Mouse (Mus musculus) embryo, embryonic 9.5 days (tissue): ENCODE measurements at regions not wholly inside any gene's neighbourhood (a gene's known extent, or its start where the extent isn't known, plus 50 kb on each side); places are given as distances from the start of the nearest gene placed in this dataset.

Source experiments
- DNase-seq: peaks from one replicate; pipeline ENCODE4 v3.0.0-alpha.2; 2017; ENCODE audit errors: extremely low spot score

- no peak for DNase-seq
Measured at GRCm38 (mm10) chr3:56590071-56590470, 406.6 kb upstream of the Nbea start.

DNA sequence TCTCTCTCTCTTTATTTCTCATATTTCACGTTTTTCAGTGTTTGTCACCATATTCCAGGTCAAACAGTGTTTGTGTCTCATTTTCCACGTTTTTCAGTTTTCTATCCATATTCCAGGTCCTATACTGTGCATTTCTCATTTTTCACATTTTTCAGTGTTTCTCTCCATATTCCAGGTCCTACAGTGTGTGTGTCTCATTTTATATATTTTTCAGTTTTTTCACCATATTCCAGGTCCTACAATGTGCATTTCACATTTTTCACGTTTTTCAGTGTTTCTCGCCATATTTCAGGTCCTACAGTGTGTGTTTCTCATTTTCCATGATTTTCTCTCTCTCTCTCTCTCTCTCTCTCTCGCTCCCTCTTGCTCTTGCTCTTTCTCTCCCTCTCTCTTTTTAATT lies 391.9 kb upstream of the Nbea start:
- no peak for DNase-seq

DNA sequence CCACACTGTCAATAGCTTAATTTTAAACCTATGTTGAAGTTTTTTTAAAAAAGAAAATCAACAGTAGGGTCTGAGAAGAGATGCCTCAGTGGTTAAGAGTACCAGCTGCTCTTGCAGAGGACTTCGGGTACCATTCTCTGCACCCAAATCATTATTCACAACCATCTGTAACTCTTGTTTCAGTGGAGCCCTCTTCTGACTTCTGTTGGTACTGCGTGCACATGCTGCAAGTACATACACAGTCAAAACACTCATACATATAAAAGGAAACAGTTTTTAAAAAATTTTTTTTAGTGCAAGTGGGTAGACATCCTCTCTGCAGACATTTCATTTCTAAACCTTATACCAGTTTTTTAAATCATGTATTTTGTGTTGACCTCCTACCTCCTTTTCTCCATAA lies 352.7 kb upstream of the Nbea start:
- DNase-seq, result no peak

DNA sequence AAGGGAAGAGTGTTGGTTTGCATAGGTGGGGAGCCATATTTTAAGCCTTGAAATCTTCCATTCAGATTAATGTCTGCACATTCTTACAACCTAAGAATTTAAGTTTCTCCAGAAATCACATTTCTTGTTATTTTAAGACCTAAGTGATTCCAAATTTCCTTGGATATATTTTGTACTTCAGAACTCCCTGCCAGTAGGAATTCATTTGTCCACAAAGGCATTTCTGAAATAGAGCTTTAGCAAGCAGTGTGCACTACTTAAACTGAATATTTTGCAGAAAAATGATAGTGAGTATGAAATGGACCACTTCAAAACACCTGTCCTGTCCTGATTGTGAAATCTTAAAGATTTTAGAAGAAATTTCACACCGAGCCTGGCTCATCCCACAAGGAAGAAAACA lies 320.9 kb upstream of the Nbea start:
- DNase-seq, result no peak

GRCm38 (mm10) chr3:56499301-56499700 lies 315.8 kb upstream of the Nbea start:
- no peak for DNase-seq

DNA sequence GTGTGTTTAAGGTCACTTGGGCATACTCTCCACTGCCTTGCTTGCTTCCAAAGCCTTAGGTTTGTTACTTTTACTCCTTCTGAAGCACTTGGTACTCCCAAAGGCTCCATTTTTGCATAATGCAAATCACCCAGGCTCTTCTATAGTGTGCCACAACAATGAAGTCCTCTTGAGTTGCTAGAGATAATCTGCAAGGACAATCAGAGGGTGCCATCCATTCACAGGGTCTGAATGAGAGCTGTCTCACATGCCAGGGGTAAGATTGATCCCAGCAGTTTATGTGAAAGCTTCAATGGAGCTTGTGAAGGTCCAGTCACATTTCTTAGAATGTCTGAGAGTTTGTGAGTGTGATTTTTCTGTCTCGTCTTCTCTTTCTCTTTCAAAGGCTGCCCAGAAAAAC lies 310.4 kb upstream of the Nbea start:
- no peak for DNase-seq

GRCm38 (mm10) chr3:56489154-56489553 lies 305.7 kb upstream of the Nbea start:
- DNase-seq, result no peak

DNA sequence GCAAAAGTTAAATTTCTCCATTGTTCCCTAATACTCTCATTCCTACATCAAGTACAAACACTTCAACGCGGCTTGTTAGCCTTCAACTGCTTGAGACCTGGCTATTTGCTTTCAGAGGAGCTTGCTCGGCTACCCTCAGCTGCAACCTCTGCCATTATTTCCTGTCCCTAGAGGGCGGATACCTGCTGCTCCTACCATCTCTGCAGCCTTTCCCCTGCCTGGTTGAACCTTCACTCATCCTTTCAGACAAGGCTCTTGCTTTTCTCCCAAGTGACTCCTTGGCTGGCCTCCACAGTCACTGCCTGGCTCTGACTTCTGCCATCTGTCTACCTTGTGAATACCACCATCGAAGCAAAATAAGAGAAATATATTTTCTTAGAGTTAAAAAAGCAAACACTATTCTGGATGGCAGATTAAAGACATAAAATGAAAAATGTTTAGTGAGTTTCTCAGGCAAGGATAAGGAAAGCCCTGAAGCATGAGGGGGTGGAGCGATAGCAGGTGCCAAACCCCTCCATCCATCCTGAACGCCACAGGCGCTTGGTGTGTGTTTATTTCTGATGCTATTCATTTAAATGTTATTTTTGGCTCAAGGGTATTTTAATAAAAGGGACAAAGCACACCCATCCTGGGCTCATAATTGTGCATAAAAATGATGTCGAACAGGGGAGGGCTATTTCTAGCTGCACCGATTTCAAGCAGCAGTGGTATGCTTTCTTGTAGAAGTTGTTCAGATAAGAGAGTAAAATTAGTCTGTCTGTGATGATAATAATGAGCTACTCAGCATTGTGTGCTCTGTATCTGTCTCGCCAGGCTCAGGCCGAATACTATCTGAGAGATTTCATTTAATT lies 302.3 kb upstream of the Nbea start:
- no peak for DNase-seq

GRCm38 (mm10) chr3:56484096-56484495 lies 300.6 kb upstream of the Nbea start:
- DNase-seq, result no peak

DNA sequence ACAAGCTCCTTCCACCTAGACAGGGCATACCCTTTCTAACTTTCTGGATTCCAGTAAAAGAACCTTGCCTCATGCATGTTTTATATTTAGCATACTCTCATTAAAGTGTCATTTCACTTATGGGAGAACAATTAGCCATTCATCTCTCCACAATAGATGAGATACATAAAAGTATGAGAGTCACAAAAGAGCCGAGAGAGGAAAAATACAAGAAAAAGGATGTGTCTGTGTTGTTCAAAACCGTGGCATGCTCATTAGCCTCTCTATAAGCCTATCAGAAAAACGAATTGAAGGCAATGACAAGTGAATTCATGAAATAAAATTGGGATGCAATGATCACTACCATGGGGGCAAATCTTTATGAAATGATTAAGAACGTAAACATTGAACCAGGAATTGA lies 299.9 kb upstream of the Nbea start:
- DNase-seq, result no peak

DNA sequence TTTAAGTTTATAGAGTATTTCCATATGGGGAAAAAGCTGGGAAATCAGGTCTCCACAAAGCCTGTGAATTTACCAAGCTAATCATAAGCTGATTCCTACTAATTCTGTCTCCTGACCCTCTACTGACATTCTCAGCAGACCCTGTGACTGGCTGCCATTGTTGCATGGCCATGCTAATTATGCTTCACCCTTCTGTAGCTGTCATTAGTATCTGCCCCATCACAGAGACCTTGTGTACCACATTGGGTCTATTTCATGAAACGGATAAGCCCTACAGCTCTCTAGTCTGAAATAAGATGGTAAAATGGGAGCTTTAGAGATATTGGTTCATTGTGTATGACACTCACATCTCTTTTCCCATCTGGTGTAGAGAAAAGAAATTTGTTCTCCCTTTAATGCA lies 296.0 kb upstream of the Nbea start:
- no peak for DNase-seq

DNA sequence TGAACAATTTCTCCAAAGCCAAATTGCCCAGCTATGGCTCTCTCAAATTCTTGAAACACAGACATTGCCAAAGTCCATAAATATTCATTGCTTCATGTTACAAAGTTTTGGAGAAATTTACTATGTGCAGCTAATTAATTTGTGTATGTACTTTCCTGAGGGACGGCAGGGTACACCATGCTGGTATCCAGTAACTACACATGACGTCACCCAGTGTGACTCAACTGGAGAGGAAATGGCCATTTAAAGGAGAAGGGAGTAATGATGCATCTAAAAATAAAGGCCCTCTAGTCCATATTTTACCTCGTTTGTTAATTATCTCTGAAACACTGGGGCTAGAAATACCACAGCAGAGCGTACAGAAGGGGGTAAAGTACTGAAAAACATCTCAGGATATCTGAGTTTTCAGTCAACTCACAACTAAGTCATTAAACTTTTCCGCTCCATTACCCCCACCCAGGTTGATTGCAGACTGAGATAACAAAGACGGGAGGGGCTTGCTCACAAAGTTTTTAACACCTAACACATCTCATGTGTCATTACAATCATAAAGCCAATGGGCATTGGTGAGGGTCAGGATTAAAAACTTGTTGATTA lies 295.1 kb upstream of the Nbea start:
- no peak for DNase-seq

- no peak for DNase-seq
Measured at GRCm38 (mm10) chr3:56475529-56476527, 292.3 kb upstream of the Nbea start.

DNA sequence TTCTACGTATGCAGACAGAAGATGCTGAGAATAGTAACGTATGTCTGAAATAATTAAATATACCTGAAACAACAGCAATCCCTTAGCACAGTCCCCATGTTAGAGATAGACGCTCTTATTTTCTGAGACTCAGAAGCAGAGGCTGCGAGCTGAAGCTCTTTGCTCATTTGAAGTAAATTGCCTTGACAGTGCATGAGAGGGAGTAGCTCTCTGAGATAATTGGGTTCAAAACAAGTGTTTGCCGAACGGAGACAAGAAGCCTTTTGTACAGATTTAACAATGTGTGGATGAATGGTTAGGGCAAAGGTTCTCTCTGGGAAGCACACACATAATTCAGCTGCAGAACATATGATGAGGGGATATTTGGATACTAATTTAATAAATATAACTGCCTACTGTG lies 289.1 kb upstream of the Nbea start:
- no peak for DNase-seq

DNA sequence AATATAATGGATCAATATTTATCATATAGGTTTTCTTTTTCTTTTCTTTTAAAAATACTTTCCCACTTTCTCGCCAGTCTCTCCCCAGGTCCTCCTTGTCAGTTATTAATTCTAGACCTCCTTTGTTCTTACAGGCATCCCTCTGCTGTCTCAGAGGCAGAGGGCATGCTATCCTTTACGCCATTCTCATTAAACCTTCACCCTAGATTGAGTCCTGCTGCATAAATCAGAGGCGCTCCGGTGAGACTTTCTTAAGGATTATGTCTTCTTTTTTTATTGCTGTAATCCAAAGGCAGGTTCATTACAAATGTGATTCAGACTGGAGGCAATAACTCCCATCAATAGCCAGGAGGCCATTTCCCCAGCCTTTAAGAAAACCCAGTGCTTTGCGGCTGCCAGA lies 288.3 kb upstream of the Nbea start:
- no peak for DNase-seq

GRCm38 (mm10) chr3:56471185-56471584 lies 287.7 kb upstream of the Nbea start:
- DNase-seq, result no peak

- no peak for DNase-seq
Measured at GRCm38 (mm10) chr3:56457625-56458024, 274.1 kb upstream of the Nbea start.

DNA sequence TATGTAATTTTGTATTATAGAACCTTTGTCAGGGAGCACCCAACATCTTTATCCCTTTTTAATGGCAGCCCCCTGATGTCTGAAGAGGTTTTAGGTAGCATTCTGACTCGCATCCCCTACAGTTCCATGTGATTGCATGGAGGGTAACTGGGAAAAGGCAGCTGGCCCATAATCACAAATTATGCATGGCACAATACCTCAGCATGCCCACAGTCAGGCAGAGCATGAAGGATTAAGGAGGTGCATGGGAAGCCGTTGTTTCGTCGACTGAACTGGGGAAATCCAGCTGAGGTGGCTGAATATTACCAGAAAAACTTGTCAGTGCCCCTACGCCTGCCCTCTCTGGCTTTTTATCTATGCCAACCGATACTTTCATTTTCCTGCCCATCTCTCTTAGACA lies 272.8 kb upstream of the Nbea start:
- no peak for DNase-seq

DNA sequence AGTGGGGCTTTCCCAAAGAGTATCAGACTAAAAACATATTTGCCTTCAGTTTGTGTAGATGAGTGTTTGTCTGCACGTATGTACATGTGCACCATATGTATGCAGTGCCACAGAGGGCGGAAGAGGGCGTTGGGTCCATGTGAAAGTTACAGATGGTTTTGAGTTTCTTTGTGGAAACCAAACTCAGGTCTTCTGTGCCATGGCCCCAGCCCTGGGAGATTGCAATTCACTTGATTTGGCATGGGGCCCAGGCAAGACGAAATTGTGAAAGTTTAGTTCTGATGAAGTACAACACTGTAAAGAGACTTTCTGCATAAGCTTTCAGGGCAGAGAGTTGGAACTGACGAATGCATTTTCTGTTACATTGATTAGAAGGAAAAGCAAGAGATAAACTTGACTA lies 255.4 kb upstream of the Nbea start:
- DNase-seq, result no peak

DNA sequence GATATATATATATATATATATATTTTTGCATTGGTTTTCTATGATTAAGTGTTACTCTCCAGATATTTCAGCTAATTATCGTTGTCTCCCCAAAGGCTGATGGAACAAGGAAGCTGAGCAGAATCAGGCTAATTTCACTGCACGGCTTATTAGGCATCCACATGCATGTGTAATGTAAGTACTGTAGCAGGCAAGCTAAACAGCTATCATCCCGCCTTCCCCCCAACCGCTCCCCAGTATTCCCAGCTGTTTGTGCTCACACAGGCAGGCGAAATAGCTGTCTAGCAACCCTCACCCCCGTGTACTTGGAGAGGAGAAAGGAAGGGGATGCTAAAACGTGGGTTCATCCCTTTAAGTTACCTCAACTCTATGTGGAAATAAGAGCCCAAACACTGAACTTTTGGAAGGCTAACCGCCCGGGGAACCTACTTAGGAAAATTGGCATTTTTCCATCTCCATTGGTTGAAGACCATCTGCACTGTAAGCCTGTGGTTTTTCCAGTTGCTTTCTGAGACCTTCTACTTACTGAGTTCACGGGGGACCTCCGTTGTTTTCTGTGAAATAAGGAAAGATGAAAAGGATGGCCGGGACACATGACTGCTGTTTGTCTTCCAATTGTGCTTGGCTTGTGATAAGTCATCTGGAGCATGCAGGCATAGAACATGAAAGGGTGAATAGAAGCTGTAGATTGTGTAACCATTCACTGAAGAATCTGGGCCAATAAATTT lies 254.7 kb upstream of the Nbea start:
- DNase-seq, result no peak

DNA sequence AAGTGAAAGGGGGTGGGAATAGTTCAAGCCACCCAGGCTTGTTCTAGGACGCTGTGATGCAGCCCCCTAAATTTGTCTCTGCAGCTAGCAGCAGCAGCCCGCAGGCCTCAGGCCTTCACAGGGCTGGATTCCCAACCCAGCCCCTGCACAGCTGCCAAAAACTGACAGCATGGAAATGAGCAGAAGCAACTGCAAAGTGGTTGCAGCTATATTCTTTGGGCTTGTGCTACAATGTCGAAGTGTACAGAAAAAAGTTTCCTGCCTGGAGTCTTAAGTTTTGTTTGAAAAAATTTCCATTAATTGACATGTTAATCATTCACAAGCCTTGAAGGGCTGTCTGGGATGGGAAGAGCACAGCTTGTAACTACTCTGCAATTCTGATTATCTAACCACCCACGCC lies 253.6 kb upstream of the Nbea start:
- no peak for DNase-seq

DNA sequence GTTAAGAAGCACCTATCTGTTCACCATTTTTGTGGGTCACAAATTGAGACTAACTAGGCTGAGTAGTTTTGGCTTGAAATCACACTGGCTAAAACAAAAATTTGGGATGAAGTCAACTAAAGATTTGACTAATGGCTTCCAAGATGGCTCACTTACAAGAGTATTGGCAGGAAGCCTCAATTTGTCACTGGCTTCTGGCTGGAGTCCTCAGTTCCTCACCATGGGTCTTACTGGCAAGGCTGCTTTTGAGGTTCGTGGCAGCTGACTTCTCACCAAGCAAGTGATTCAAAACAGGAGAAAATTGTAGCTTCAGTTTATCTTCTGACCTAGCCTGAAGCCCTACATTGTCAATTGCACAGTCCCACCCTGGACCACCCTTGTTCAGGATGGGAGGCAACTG lies 250.0 kb upstream of the Nbea start:
- no peak for DNase-seq
